Mouse (Mus musculus): ENCODE measurements around the gene Bicc1.

DNA sequence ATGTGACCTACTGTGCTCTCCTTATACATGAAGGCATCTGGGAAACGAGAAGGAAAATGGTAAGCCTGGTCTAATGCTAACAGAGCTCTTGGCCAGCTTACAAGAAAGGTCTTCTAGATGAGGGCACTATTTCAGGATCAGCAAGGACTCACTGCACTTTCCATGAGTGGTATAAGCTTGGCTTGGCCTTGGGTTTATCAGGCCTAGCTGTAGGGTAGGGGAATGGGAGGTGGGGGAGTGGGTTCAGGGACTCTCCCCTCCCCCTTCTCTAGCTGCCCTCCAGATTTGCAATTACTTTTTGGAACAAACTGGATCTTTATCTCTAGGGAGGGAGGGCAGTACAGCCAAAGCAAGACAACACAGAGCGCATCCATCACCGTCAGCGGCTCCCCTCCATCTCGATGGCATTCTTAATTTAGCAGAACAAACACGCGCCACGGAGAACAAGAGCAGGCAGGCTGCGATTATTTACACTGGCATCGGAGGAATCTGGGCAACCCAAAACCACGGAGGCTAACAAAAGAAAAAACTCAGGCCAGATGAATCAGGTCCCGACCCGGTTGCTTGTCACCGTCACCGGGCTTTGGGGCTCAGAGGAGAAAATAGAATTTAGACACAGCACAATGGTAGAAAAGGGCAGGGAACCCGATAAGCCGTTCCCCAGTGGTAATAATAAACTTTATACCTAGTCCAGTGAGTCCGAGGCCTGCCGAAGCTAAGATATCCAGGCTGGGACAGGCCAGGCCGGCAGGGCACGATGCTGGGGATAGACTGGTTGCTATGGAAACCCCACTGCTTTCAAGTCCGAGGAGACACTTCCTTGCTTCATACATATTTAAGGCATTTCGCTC is 210.0 kb downstream of the Bicc1 start:
- TF ChIP-seq POLR2AphosphoS5 (IDR thresholded peaks at IDR 0.05; ENCODE audit: insufficient replicate concordance, low read depth, low read length) (no peak), GATA1 (IDR thresholded peaks at IDR 0.05; ENCODE audit: borderline replicate concordance, low read length) (no peak), CTCF (IDR thresholded peaks at IDR 0.05; ENCODE audit: low read depth, low read length) (no peak), TAL1 (conservative IDR thresholded peaks at IDR 0.05; ENCODE audit: low read depth, low read length) (no peak), GATA2 (IDR thresholded peaks at IDR 0.05; ENCODE audit: borderline replicate concordance, low read depth, low read length) (no peak)

All from G1E (cell line).